Mouse (Mus musculus) stomach, postnatal 0 days (tissue): Measurements from ENCODE around the gene Bri3. TPM values are rescaled to one million over a fixed set of nuclear protein-coding genes. Genes with fewer than 3 reads are reported as not detected.
"Not testable (repeated sequence)": the region's sequence is repeated elsewhere in the genome, so short reads cannot be mapped to it uniquely, and the experiment has no call there.

Experiments
- ATAC-seq: fragments of 200-750 bp; cut with Nextera tagmentation; 2 replicates; pipeline ENCODE4 v1.8.0; 2017; ENCODE audit not compliant: low FRiP score, low TSS enrichment
- DNase-seq: peaks from one replicate; pipeline ENCODE4 v3.0.0-alpha.2; 2016; ENCODE audit warnings: low spot score
- H3K27ac ChIP-seq: fragments of 300-500 bp; sonication (generic); replicated peaks from 2 replicates; pipeline ENCODE4 v1.5.1; 2014; ENCODE audit warnings: mild to moderate bottlenecking, control low read depth
- H3K27me3 ChIP-seq: fragments of 300-500 bp; sonication (generic); 2 replicates; pipeline ENCODE4 v1.6.1; 2014; ENCODE audit warnings: low read length; ENCODE audit not compliant: control insufficient read depth, insufficient read depth
- H3K36me3 ChIP-seq: fragments of 300-500 bp; sonication (generic); 2 replicates; pipeline ENCODE4 v1.6.1; 2014; ENCODE audit warnings: low read length, mixed read lengths; ENCODE audit not compliant: control insufficient read depth, insufficient read depth
- H3K4me1 ChIP-seq: fragments of 300-500 bp; sonication (generic); replicated peaks from 2 replicates; pipeline ENCODE4 v1.6.1; 2014; ENCODE audit warnings: antibody characterized with exemption; ENCODE audit not compliant: control insufficient read depth, insufficient read depth
- H3K4me2 ChIP-seq: fragments of 300-500 bp; sonication (generic); replicated peaks from 2 replicates; pipeline ENCODE4 v1.6.1; 2014; ENCODE audit warnings: low read depth, mild to moderate bottlenecking, control low read depth, moderate library complexity
- H3K4me3 ChIP-seq: fragments of 300-500 bp; sonication (generic); 2 replicates; pipeline ENCODE4 v1.5.1; 2014; ENCODE audit warnings: low read depth, low read length, control low read depth
- H3K9ac ChIP-seq: fragments of 300-500 bp; sonication (generic); 2 replicates; pipeline ENCODE4 v1.6.1; 2014; ENCODE audit warnings: mild to moderate bottlenecking, low read length, control low read depth, mixed read lengths
- H3K9me3 ChIP-seq: fragments of 300-500 bp; sonication (generic); 2 replicates; pipeline ENCODE4 v1.6.1; 2016; ENCODE audit warnings: low read length; ENCODE audit not compliant: control insufficient read depth
- CTCF ChIP-seq: IDR thresholded peaks from 2 replicates; pipeline ENCODE4 v1.5.1; 2016; ENCODE audit warnings: antibody characterized with exemption, low read depth, mild to moderate bottlenecking, moderate library complexity
- EP300 ChIP-seq: optimal IDR thresholded peaks from 2 replicates; pipeline ENCODE3; 2016; ENCODE audit warnings: antibody characterized with exemption
- WGBS: fragments of 180-500 bp; shearing (Covaris S2); extraction: QIAGEN DNeasy Blood & Tissue Kit; methylation state at CpG from one replicate; pipeline ENCODE4 v1.1.7; 2014; 5-methylcytosine and 5-hydroxymethylcytosine counted together
- polyA plus RNA-seq: library from polyadenylated mRNA; unstranded; fragments of >200 nt; fragmentation: Nextera tagmentation; extraction: Ambion mirVana; gene quantifications from 2 replicates; pipeline ENCODE4 v1.2.1, GENCODE M21; 2015

Bri3 gene
- polyA plus RNA-seq, 1 experiment from 2014 or later, result 197 TPM

GRCm38 (mm10) chr5:144357881-144358591 lies 113.8 kb downstream of the Bri3 start, which contains the start of gene Baiap2l1:
Gene Baiap2l1, minus strand, starts transcription at chr5:144358112.
- Histone ChIP-seq H3K27me3 (no peaks in the 10 kb centered on the region), H3K9me3 (no peaks in the 10 kb centered on the region), H3K4me2 (peak within 1 kb of the TSS; percentile 84), H3K4me3 (peak within 1 kb of the TSS; percentile 72), H3K9ac (peak within 1 kb of the TSS; percentile 86), H3K4me1 (no peaks in the 10 kb centered on the region), H3K36me3 (no peaks in the 10 kb centered on the region), H3K27ac (peak within 1 kb of the TSS; percentile 93)
- under 1% methylated on average over 57 of the region's 60 CpGs for WGBS
- DNase-seq (peak; percentile 99), ATAC-seq (peak; percentile 97)
- TF ChIP-seq CTCF (peak; percentile 38; the same call in 1 of the 2 replicates), EP300 (no peak)

DNA sequence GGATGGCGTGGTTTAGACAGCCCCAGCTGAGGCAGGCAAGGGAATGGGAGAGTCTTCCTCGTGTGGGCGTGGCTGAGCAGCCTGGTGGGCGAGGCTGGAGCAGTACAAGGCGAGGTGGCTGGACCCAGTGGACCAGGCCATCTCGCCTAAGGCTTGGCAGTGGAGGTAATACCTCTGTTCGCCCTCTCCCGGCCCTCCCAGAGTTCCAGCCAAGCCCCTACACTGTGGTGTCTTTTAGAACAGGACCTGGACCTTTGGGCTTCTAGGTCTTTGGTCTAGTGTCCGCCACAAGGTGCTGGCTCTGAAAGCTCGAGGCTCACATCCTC lies 114.3 kb downstream of the Bri3 start:
- WGBS, result 7% methylated on average over 10 of the region's 10 CpGs
- Histone ChIP-seq H3K36me3 (no peaks in the 10 kb centered on the region), H3K27me3 (no peaks in the 10 kb centered on the region), H3K9me3 (no peaks in the 10 kb centered on the region), H3K27ac (peak overlapping the region; percentile 58; the same call in 1 of the 2 replicates), H3K9ac (peak overlapping the region; percentile 86; the same call in 1 of the 2 replicates), H3K4me2 (peak overlapping the region; percentile 84), H3K4me3 (peak overlapping the region; percentile 72), H3K4me1 (no peaks in the 10 kb centered on the region)
- ATAC-seq, result no peak
- TF ChIP-seq EP300, result no peak
- no peak for TF ChIP-seq CTCF
- no peak for DNase-seq

DNA sequence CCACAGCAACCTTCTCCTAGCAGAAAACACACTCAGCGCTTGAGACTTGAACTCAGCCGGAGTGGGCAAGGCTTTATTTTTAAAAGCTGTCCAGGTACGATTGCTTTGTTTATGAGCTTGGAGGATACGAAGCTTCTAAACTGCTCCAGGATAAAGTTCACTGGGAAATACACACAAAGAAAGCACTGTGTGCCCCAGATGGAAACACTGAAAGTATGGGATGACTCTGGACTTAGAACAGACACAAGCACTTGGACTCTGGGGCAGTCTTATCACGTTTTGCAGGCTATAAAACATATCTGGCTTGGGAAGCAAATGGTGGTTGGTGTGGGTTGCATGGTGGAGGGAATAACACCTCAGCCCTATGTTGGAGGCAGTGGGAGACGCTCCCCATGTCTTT lies 115.6 kb downstream of the Bri3 start:
- no peak for ATAC-seq
- Histone ChIP-seq H3K36me3 (no peaks in the 10 kb centered on the region), H3K4me1 (no peaks in the 10 kb centered on the region), H3K27me3 (no peaks in the 10 kb centered on the region), H3K9me3 (no peaks in the 10 kb centered on the region), H3K27ac (no peak overlapping the region; the same call in 1 of the 2 replicates), H3K4me2 (no peak overlapping the region), H3K9ac (no peak overlapping the region), H3K4me3 (no peak overlapping the region)
- TF ChIP-seq EP300 (no peak), CTCF (no peak)
- 73% methylated on average over 6 of the region's 6 CpGs for WGBS
- no peak for DNase-seq

DNA sequence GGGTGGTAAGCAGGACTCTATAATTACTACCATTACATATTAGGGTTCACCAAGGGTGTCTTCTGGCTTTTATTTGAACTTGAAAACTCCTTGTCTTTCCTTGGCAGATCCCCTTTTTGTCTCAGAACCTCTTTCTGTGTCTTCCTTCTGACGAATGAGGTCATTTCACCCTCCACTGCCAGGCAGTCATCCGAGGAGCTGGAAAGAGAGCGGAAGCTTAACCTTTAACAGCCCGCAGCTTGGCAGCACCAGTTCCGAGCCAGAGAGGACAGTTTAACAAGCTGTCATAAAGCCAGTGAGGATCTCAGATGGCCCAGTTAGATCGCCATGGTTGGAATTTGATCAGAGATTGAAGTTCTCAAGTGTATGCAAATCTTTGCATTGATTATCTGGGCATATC lies 116.1 kb downstream of the Bri3 start:
- DNase-seq, result no peak
- Histone ChIP-seq H3K9me3 (no peaks in the 10 kb centered on the region), H3K27ac (no peak overlapping the region), H3K36me3 (no peaks in the 10 kb centered on the region), H3K9ac (no peak overlapping the region), H3K27me3 (no peaks in the 10 kb centered on the region), H3K4me1 (no peaks in the 10 kb centered on the region), H3K4me2 (no peak overlapping the region), H3K4me3 (no peak overlapping the region)
- no peak for TF ChIP-seq CTCF
- TF ChIP-seq EP300, result no peak
- ATAC-seq, result no peak
- WGBS, result 53% methylated on average over 6 of the region's 6 CpGs

GRCm38 (mm10) chr5:144364680-144365357 lies 120.6 kb downstream of the Bri3 start:
- no peaks in the 10 kb centered on the region for H3K36me3 ChIP-seq
- peak; percentile 51 for ATAC-seq
- 65% methylated on average over 10 of the region's 11 CpGs for WGBS
- no peaks in the 10 kb centered on the region for H3K27me3 ChIP-seq
- no peaks in the 10 kb centered on the region for H3K9me3 ChIP-seq
- no peak overlapping the region for H3K27ac ChIP-seq
- H3K4me1 ChIP-seq, result no peaks in the 10 kb centered on the region
- no peak overlapping the region for H3K4me3 ChIP-seq
- peak; percentile 48 for DNase-seq
- no peak overlapping the region for H3K9ac ChIP-seq
- no peak overlapping the region for H3K4me2 ChIP-seq
- TF ChIP-seq EP300, result no peak
- TF ChIP-seq CTCF, result no peak

- WGBS, result 78% methylated on average over 6 of the region's 6 CpGs
- H3K27ac ChIP-seq, ATAC-seq, H3K4me2 ChIP-seq, H3K9ac ChIP-seq, H3K36me3 ChIP-seq, H3K4me1 ChIP-seq, H3K27me3 ChIP-seq, DNase-seq, H3K9me3 ChIP-seq, H3K4me3 ChIP-seq: not testable (repeated sequence)
These were observed 122.3 kb downstream of the Bri3 start for GRCm38 (mm10) chr5:144366551-144366950.
